Mouse (Mus musculus) liver, embryonic 18 days (tissue): ENCODE results near the gene Mnat1. TPM values are rescaled to one million over a fixed set of nuclear protein-coding genes. Genes with fewer than 3 reads are reported as not detected.

ENCODE experiments used
- polyA plus RNA-seq: library from polyadenylated mRNA; depleted of rRNA; stranded (reverse); fragments of >200 nt; gene quantifications from 2 replicates; pipeline ENCODE4 v1.2.3, GENCODE M21; 2012; rRNA removed

The Mnat1 gene
- 6.3 and 6.5 TPM in 2 replicates for polyA plus RNA-seq

GRCm38 (mm10) chr12:73123093-73124041, at the start of gene Mnat1:
Gene Mnat1 (plus strand): TSS chr12:73123717.

GRCm38 (mm10) chr12:73113196-73113595, 10.3 kb upstream of the Mnat1 start, which contains the start of gene Six4:
Gene Six4 (minus strand): TSS chr12:73113456.

GRCm38 (mm10) chr12:73286287-73287092, 163.0 kb downstream of the Mnat1 start, which contains the start of the genes Trmt5 and Slc38a6:
Gene Trmt5 (minus strand): TSS chr12:73286710.
Gene Slc38a6 (plus strand): TSS chr12:73286779.

Other genes with a start within 250 kb of the Mnat1 start
- not detected in 2 replicates for gene Six6, start 183.8 kb upstream of the Mnat1 start, polyA plus RNA-seq
- 0.20 and 0.38 TPM in 2 replicates for gene 4930447C04Rik, start 182.9 kb upstream of the Mnat1 start, polyA plus RNA-seq
- 0.01 TPM in 1 of 2 replicates, not detected in the other for gene Six1, start 69.8 kb upstream of the Mnat1 start, polyA plus RNA-seq
- gene Six4, start 10.3 kb upstream of the Mnat1 start, polyA plus RNA-seq = 0.02 TPM in 2 replicates
- 4.9 and 5.0 TPM in 2 replicates for gene Trmt5, start 163.0 kb downstream of the Mnat1 start, polyA plus RNA-seq
- gene Slc38a6, start 163.1 kb downstream of the Mnat1 start, polyA plus RNA-seq = 4.2 and 5.1 TPM in 2 replicates